Mouse (Mus musculus): ENCODE data around the gene Tmbim1. TPM values are rescaled to one million over a fixed set of nuclear protein-coding genes. Genes with fewer than 3 reads are reported as not detected.
"Not testable (repeated sequence)": the region's sequence is repeated elsewhere in the genome, so short reads cannot be mapped to it uniquely, and the experiment has no call there.

Tmbim1 gene
- total RNA-seq, 2 experiments from 2014 or later, result 13.8 to 24.6 TPM

DNA sequence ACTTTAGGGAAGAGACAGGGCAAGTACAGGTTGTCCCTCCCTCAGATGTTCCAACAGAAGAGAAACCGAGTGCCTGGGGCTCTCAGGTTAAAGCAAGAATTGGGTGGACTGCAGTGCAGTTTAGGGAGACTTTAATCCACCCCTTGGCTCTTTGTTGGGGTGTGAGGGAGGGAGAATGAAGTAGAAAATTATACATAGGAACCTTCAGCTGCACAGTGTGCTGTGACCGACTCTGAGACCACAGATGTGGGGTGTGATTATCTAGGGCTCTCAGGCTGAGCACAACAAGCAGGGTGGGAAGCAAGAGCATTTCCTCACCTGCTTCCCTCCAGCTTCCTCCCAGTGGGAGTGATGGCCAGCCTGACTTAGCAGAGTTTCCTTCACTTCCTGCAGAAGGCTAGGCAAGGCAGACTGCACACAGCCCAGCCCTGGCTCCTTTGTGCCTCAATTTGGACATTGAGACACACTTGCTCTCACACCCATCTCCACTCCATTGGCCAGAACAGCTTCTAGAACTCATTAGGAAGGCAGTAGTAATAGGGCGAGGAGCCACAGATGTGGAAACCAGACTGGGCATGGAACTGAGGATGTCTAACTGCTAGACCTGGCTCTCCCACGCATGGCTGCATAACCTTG lies 25.7 kb upstream of the Tmbim1 start:
- peak; percentile 20 for ATAC-seq (replicated peaks; ENCODE audit: poor library complexity, severe bottlenecking)

DNA sequence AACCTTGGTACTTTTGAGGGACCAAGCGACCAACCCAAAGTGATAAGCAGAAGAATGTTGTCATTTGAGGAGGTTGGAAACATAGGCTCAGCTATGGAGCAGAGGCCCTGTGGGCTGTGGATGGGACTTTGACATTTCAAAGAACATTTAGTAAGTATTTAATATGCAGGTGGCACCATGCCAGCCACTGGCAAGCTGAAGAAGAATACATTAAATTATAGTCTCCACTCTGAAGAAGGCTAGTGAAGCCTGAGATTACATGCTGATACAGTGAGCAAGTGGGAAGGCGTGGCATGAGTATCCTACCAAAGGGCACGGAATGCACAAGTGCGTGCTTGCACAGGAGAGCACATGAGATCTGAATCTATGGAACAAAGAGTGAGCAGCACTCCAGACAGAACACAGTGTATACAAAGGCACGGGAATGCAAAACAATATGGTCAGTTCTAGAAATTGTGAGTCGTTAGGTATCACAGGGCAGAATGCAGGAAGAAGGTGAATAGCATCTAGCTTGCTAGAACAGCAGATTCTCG lies 24.5 kb upstream of the Tmbim1 start:
- ATAC-seq (replicated peaks; ENCODE audit: poor library complexity, severe bottlenecking), result no peak

DNA sequence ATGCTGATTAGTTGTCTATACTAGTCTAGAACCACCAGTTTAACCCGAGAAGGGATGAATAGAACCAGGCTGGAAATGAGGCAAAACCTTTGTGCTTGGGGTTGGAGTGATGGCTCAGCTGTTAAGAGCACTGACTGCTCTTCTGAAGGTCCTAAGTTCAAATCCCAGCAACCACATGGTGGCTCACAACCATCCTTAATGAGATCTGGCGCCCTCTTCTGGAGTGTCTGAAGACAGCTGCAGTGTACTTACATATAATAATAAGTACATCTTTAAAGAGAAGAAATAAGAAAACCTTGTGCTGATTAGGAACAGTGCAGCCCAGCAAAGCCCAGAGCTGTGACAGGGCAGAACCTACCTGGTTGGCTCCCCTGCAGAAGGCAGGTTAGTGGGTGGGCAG lies 21.5 kb upstream of the Tmbim1 start:
- not testable (repeated sequence) for ATAC-seq (replicated peaks; ENCODE audit: poor library complexity, severe bottlenecking)

DNA sequence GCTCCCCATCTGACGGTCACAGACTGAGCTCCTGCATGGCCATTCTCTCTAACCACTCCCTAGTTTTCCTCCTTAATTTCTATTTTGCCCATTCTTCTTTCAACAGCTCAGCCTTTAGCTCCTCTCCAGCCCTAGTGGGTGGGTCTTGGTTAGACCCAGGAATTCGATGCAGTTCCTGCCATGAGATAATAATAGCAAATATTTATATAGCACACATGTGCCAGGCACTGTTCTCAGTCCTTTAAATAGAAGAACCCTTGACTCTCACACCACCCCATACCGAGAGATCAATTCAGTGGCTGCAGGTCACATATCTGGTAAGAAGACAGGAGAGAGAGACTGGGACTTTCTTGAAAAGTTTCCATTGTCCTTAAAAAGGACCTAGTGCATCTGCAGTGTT lies 16.0 kb upstream of the Tmbim1 start:
- no peak for ATAC-seq (replicated peaks; ENCODE audit: poor library complexity, severe bottlenecking)

DNA sequence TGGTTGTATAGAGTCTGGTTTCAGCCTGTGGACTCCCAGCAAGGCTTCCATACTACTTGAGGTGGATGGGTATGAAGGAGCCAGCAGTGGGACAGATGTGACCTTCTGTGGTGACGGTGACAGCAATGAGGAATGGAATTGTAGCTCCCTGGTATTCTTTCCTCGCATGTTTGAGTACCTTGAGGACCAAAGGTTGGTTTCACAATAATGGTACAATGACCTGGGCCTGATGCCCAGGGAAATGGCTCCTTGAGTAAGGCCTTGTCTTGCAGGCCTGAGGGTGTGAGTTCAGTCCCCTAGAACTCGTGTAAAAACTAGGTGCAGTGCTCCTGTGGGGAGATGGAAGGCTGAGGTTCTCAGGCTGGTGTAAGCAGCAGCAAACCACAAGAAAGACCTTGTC lies 13.3 kb upstream of the Tmbim1 start:
- no peak for ATAC-seq (replicated peaks; ENCODE audit: poor library complexity, severe bottlenecking)

DNA sequence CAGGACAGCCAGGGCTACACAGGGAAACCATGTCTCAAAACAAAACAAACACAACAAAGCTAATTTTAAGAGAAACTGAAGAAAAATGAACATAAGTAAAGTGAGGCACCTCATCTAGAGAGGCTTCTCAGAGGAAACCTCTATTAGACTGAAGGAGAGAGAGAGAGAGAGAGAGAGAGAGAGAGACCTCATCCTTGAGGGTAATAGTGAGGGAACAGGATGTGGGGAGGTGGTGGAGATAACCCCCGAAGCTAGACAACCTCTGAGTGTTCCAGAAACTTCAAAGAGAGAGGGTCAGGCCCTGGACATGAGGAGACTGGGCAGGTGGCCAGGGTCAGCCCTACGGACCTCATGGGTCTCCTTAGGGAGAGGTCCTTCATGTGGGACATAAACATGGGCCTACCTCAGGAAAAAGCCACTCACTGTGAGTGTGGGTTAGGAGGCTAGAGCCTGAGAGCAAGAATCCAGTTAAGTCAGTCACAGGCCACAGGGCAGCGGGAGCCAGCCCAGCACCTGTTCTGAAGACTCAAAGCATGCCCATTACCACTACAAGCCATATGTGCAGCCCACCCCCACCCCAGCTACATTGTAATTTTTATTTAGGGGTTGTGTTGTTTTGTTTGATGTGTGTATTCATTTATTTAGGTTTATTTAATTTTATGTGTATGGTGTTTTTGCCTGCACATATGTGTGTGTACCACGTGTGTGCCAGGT lies 10.8 kb upstream of the Tmbim1 start:
- no peak for ATAC-seq (replicated peaks; ENCODE audit: poor library complexity, severe bottlenecking)

DNA sequence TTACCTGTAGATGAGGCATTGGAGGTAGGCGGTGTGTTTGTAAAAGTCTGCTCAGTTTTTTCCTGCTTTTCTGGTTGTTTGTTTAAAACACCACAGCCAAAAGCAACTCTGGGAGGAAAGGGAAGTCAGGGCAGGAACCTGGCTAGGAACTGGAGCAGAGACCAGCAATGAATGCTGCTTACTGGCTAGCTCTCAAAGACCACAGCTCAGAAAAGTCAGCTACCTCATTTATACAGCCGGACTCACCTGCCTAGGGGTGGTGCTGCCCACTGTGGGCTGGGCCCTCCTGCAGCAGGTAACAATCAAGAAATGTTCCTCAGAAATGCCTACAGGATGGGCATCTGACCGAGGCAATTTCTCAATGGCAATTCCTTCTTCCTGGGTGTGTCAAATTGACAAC lies 9.4 kb upstream of the Tmbim1 start:
- no peak for ATAC-seq (replicated peaks; ENCODE audit: poor library complexity, severe bottlenecking)

DNA sequence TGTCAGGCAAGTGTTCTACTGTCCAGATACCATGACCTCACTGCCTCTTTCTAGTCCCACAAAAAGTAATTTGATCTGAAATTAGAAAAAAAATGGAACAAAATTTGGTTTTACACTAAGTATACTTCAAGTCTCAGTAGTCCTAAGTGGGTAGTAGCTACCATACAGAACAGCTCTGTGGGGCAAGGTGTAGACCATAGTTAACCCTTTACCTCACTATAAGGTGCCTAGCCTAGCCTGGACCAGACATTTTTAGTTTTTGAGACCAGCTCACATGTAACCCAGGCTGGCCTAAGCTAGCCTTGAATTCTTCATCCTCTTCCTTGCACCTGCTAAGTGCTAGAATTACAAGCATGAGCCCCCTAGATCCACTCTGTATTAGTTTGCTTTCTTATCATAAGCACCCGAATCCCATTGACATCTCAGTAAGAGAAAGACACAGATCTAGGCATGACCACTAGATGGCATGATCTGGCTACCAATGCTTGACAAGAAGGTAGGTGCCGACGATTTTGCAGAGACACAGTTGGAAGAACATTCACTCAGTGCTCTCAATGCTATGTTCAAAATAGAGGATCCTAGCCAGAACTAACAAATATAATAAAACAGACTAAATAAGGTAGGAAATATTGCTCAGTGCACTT lies 7.7 kb upstream of the Tmbim1 start:
- peak; percentile 83 for ATAC-seq (replicated peaks; ENCODE audit: poor library complexity, severe bottlenecking)

DNA sequence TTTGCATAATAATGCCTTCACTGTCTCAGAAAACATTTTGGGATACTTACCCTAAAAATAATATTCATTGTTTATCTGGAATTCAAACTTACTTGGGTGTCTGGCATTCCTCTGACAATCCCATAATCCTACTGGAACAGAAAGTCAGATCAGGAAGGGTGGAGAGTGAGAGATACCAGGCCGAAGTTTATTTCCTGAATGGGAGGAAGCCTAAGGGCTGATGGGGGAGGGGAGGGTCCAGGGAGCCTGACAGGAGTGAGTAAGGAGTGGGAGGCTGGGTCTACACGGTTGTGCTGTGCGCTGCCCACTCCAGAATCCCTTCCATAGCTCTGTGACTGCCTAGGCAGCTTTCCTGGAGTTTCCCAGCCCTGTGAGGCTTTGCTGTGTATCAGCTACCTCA lies 4.3 kb upstream of the Tmbim1 start:
- ATAC-seq (replicated peaks; ENCODE audit: poor library complexity, severe bottlenecking), result no peak

DNA sequence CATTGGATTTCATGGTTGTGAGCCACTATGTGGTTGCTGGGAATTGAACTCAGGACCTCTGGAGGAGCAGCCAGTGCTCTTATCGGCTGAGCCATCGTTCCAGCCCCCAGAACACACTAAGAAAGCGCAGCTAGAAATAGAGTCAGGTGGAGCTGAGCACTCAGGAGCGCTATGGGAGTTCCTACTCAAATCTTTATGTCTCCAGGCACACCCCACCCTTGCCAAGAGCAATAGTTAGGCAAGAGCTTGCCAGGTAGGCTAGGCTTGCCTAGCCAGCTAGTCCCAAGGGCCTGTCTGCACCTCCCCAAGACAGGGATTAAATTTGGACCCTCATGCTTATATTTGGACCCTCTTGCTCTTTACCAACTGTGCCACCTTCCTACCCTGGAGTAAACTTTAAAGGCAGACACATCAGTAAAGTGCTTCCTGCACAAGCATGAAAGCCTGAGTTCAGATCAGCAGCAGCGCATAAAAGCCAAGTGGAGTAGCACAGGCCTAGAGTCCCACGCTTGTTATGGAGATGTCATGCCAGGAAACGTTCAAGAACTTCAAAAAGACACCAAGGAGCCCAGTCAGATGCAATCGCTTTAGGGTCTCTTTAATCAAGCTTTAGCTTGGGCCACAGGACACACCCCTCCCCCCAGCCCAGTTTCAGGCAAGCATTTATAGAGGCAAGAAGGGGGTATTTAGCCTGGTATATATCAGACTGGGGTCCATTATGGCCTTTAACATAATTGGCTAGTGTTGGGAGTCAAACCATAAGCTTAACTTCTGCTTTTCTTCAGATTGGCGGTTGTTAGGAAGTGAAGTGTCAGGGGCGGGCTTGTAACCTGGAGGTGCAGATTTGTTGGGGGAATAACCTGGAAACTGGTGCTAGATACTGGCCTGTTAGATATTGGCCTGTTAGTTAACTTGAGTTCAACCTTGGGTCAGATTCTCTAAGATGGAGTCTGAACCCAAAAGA lies 2.9 kb upstream of the Tmbim1 start:
- 0 out of 2 replicates have a peak, but pooled peaks have one; percentile 16 for ATAC-seq (replicated peaks; ENCODE audit: poor library complexity, severe bottlenecking)

DNA sequence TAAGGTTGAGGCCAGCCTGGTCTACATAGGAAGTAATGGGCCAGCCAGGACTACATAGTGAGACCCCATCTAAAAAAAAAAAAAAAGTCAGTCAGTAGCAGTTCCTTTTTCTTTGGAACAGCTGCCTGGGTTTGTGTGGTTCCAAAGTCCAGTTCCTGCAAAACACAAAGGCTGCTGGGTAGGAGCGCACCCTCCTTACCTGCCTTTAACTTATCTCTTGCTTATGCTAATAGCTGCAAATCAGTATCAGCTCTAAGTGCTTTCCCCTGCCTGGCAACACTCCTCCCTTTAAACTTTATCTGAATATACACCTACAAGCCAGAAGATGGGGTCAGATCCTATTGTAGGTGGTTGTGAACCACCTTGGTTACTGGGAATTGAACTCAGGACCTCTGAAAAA lies 1.7 kb upstream of the Tmbim1 start:
- no peak for ATAC-seq (replicated peaks; ENCODE audit: poor library complexity, severe bottlenecking)

DNA sequence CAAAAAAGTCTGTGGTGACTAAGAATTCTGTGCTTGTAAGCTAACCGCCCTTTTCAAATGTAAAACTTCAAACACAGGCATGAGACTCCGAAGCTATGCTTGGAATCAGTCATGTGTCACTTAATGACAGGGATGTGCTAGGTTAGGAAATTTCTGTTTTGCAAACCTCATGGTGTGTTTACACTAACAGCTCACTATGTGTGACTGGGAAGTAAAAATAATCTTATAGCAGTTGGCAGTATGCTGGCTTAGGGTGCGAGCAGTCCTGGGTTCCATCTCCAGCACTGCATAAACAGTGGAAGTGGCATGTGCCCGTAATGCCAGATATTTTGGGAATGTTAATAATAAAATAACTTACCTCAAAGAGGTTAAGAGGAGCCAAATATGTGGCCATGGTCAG lies 476 bp downstream of the Tmbim1 start:
- no peak for ATAC-seq (replicated peaks; ENCODE audit: poor library complexity, severe bottlenecking)

DNA sequence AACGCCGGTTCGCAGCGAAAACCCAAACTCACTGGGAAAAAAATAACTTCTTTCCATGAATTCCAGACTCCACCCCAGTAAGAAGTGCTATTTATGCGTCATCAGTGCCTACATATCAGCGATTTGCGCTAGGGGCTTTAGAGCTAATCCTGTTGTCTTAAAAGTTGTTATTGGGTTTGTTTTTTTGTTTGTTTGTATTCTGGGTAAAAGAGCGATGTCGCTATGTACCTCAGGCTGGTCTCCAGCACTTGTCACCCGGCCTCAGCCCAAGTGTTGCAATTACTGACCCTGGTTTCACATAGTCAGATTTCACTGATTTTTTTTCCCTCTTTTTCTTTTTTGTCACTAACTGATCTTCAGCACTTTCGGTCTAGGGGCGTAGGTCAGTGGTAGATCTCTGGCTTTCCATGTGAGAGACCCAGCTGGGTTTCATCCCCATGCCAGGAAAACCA lies 1.1 kb downstream of the Tmbim1 start:
- ATAC-seq (replicated peaks; ENCODE audit: poor library complexity, severe bottlenecking), result peak; percentile 29; the same call in 1 of the 2 replicates

DNA sequence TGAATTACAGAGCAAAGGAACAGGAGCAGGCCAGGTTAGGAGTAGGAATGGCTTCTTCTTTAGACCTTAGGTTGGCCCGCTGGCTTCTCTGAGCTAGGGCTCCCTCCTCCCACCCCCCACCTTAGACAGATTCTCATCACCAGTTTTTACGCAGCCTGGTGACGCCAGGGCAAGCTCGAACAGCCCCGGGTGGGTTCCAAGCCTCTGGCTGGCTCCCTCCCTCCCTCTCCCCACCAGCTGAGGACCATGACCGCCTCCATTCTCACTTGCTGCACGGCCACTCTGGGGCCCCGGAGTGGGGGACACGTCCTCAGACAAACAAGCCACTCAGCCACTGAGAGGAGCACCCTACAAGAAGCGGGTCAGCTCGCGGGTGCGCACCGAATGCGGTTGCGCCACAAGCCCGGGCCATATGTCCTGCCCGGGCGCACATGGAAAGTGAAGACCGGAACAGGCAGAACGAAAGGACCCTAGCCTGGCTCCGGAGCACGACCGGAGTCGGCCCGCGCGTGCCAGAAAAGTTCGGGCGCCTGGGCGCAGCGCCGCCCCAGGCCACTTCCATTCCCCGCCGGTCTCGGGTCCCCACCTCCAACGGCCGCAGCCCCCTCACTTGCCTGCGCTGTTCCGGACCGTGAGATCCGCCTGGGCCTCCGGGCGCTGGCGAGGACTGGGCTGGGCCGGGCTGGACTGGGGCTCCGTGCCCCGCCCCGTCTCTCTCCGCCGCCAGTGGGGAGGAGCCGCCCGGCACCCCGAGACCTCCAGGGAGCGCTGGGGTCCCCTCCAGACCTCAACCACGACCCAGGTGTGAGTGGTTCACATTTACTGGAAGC lies 1.7 kb downstream of the Tmbim1 start:
- peak; percentile 79 for ATAC-seq (replicated peaks; ENCODE audit: poor library complexity, severe bottlenecking)

DNA sequence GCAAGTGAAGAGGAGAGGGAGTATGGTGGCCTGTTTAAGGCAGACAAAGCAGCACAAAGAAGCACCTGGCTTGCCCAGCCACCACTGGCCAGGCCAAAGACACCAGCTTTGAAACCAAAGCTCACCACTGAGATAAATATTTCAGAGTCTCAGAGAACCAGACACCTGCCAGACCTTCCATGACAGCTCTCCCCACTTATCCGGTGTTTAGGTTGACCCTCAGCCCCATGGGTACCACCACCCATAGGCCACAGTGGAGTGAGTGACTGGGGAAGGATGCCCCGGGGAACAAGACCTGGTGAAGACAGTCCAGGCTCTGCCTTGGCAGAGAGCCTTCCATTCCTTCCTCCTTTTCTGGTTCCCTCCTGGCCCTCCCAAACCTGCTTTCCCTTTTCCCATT lies 2.6 kb downstream of the Tmbim1 start:
- ATAC-seq (replicated peaks; ENCODE audit: poor library complexity, severe bottlenecking), result no peak

DNA sequence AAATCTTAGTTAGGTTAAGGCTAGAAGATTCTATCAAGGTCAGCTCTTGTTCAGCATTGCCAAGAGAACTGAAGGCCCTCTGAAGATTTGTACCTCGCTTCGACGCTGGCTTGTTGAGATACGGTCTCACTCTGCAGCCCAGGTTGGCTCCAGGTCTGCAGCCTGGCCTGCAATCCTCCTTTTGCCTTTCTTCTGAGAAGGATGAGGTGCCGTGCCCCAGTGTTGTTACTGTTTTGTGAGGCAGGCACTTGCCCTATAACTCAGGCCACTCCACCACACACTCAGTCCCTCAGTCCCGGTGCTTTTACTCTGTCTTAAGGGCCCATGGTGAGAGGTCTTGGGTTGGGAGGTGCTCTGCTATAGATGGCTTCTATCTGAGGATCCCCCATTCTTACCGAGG lies 3.2 kb downstream of the Tmbim1 start:
- ATAC-seq (replicated peaks; ENCODE audit: poor library complexity, severe bottlenecking), result no peak

DNA sequence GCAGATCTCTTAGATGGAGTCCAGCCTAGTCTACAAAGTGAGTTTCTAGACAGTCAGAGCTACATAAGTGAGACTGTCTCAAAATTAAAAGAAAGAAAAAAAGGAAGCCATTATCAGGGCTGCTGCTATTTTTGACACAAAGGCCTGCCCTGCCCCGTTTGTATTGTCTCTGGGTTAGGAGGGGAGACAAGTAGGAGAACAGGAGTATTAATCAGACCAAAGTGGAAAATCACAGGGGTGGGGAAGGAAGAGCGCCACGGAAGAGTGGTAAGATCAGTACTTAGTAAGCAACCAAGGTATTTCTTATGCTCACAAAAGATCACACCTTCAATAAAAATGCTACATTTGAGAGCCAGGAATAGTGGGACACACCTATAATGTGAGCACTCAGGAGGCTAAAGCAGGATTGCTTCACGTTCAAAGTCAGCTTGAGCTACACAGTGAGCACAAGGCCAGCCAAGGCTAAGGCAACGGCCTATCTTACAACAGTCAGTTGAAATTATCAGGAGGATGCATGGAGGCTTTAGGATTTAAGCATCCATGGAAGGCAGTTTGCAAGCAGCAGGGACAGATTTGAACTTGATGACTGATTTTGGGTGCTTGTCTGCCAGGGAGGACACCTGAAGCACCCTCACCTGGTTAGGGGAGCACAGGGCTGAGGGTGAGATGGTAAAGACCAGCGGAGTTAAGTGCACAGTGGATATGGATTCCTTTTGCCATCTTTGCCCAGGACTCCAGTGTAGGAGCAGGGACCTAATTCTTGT lies 4.9 kb downstream of the Tmbim1 start:
- no peak for ATAC-seq (replicated peaks; ENCODE audit: poor library complexity, severe bottlenecking)

DNA sequence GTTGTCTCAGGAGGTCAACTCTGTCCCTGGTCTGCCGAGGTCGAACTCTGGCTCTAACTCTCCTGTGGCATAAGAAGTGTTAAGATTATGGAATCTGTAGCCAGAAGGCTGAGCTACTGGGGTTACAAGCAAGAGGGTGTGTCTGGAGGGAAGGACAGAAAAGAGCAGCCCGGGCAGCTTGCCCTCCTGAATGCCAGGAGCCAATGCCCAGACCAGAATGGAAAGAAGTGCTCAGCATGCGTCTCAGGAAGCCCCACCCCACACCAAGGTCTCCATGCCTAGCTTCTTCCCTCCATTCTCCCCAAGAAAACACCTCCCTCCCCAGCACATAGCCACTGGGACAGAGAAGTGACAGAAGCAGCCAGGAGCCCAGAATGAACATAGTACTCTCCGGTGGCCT lies 6.4 kb downstream of the Tmbim1 start:
- no peak for ATAC-seq (replicated peaks; ENCODE audit: poor library complexity, severe bottlenecking)

Data from granulocyte monocyte progenitor cell, adult 5-6 weeks (primary cell).